Mouse (Mus musculus) CD4-positive, CD25-positive, alpha-beta regulatory T cell, adult 2 months (primary cell): Measurements from ENCODE around the gene Col1a1.

Experiments used
- DNase-seq: peaks from one replicate; pipeline ENCODE4 v3.0.0-alpha.2; 2012; ENCODE audit warnings: low read depth, low spot score

Col1a1 gene

DNA sequence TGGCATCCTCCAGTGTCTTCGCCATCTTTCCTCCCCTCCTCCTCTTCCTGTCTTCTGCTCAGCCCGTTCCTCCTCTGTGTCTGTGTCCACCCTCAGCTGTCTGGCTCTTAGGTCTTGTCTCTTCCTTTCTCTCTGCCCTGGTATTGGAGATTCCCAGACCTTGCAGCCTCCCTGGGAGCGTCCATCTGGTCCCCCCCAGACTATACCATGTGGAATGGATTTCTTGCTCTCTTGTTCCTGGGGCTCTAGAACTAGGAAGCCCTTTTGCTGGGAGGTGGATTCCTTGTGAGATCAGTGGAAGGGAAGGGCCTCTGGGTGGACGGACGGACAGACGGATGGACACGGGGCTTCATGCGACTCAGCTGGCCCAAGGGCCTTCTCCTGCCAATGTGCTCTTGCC, 60.1 kb downstream of the Col1a1 start:
- DNase-seq, result no peak

DNA sequence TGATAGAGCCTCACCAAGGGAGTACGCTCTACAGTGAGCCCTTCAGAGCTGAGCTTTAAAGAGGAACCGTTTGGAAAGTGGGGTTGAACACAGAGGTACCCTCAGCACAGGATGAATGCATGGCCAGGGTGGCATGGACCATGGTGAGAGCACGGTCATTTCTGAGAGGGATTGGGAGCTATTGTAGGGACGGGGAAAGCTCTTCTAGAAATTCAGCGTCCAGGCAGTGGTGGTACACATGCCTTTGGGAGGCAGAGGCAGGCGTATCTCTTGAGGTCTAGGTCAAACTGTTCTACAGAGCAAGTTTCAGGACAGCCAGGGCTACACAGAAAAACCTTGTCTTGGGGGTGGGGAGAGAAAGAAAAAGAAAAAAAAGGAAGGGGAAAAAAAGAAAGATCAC, 61.0 kb downstream of the Col1a1 start:
- no peak for DNase-seq

DNA sequence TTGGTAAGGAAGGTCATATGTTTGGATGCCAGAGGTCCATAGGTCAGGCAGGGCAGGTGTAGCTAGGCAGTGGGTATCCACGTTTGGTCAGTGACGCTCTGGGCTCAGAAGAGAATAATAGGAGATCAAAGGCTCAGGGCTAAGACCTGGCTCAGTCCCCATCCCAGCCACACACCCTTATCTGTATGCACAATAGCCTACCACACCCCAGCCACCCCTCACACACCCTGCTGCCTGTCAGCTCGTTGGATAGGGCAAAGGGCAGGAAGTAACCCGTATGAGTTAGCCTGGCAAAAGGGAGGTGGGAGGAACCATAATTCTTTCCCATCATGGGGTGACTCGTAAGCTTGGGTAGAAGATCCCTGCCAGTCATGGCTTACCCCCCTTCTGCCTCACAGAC, 61.6 kb downstream of the Col1a1 start:
- DNase-seq, result peak; percentile 43

DNA sequence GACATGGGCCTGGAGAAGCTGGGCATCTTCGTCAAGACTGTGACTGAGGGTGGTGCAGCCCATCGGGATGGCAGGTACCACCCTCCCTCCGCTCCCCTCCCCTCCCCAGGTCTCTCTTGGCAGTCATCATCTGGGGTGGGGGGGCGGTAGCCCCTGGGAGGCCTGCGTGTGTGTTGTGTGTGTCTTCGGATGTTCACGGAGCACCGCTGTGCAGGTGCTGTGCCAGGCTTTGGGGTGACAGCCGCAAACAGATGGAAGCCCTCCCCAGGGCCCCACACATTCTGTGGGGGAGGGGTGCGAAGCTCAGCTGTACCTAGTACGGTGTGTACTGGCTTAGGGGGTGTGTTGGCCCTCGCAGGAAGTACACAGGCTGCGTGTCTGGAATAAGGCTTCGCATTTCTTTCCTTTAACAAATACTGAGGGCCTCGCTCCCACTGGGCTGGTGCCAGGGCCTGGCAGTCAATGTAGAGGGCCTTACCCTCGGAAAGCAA, 62.1 kb downstream of the Col1a1 start:
- peak; percentile 77 for DNase-seq

DNA sequence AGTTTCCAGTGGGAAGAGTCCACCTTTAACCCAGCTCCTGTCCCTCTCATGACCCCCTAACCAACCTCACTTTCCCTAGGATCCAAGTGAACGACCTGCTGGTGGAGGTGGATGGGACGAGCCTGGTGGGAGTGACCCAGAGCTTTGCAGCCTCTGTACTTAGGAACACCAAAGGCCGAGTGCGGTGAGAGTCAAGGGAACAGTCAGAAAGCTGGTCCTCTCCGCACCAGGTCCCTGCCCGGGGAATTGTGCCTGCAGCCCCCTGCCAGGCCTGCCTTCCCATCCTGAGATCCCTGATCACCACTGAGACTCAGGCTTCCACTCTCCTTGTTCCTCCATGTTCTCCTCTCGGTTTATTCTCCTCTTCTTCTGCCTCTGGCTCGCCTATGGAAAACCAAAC, 64.1 kb downstream of the Col1a1 start:
- no peak for DNase-seq

DNA sequence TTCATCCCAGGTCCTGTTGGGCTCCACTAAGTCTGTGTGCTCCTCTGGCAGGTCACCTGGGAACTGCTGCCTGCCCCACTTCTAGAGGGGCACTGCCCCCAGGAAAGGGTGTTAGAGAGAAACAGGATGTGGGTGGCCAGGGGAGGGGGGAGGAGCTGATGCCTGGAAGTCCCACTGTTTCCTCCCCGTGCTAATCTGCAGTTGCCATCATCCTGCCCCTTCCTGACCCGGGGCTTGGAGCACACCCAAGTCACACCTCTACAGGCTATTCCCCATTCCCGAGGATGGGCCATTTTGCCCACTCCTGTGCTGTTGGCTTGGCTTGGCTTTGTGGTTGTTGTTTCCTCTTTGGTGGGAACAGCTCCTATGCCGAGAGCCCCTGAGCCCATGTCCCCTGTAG, 64.5 kb downstream of the Col1a1 start:
- DNase-seq, result peak; percentile 72

DNA sequence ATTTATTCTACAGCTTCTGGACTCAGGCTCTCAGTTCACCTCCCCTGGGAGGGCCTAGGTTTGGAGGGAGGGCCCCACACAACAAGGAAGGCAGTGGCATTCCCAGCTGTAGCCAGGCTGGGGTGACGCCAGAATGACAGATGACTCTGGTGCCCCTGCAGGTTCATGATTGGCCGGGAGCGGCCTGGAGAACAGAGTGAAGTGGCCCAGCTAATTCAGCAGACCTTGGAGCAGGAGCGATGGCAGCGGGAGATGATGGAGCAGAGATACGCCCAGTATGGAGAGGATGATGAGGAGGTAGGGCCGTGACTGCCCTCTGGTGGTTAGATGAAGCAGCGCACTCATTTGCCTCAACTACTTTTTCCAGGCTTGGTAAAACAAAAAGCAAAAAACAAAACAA, 65.0 kb downstream of the Col1a1 start:
- DNase-seq, result peak; percentile 85

DNA sequence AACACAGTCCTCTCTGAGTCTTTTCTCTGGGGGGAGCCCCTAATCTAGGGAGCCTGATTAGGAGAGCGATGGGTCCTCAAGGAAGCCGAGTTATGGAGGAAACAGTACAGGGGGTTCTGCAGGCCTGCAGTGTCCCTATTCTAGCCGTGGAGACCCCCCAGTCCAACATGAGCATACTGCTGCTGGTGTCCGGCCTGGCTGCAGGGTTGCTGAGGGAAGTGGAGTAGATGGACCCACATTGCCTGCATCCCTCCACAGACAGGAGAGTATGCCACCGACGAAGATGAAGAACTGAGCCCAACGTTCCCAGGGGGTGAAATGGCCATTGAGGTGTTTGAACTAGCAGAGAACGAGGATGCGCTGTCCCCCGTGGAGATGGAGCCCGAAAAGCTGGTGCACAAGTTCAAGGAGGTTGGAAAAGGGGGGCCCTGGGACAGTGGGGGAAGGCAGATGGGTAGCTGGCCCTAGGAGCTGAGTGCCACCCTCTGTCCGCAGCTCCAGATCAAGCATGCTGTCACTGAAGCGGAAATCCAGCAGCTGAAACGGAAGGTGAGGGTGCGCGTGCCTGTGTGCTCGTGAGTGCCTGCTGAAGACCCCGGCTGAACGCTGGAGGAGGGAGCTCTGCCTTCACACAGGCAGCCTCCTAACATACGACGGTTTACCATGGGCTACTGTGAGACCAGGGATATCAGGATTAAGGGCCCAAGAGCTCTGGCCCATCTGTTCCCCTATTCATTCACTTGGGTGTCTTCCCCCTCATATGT, 65.7 kb downstream of the Col1a1 start:
- DNase-seq, result no peak
